Mouse (Mus musculus): ENCODE data around the gene Rbm39. TPM values are rescaled to one million over a fixed set of nuclear protein-coding genes. Genes with fewer than 3 reads are reported as not detected.
A peak's percentile ranks its signal among the peaks of the same experiment; 100 is the strongest.
"Not testable (repeated sequence)": the region's sequence is repeated elsewhere in the genome, so short reads cannot be mapped to it uniquely, and the experiment has no call there.

Gene Rbm39
- polyA plus RNA-seq, 1 experiment from 2014 or later: 349 TPM

- H3K9me3 ChIP-seq (ENCODE audit: control insufficient read depth, low read length): no peaks in the 10 kb centered on the region
Measured at GRCm38 (mm10) chr2:156190004-156190896, 10.2 kb upstream of the Rbm39 start.

DNA sequence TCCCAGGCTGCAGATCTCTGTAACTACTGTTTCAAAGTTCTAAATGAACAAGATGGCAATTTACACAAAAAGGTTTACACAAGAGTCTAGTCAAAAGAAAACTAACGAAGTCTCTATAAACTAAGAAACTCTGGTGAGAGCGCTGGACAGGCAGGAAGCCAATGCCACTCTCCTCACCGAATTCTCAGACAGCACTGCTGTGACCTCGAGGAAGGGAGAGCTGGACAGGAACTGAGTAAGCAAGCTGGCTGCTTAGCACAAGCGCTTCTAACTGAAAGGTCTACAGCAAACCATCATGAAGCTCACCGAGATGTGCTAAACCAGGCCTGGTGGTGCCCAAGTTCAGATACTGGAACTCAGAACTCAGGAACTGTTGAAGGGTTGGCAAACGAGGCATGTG lies 9.2 kb upstream of the Rbm39 start:
- H3K27ac ChIP-seq (replicated peaks); H3K4me1 ChIP-seq (replicated peaks; ENCODE audit: control insufficient read depth, insufficient read depth); H3K36me3 ChIP-seq (ENCODE audit: control insufficient read depth, insufficient read depth, low read length); H3K4me2 ChIP-seq (replicated peaks; ENCODE audit: low read depth); ATAC-seq (ENCODE audit: low FRiP score, low TSS enrichment); H3K9me3 ChIP-seq (ENCODE audit: control insufficient read depth, low read length); H3K4me3 ChIP-seq (ENCODE audit: low read depth, low read length); H3K27me3 ChIP-seq (ENCODE audit: control insufficient read depth, insufficient read depth, low read length); H3K9ac ChIP-seq (ENCODE audit: low read length); DNase-seq (ENCODE audit: low spot score): not testable (repeated sequence)
- 56% methylated on average over 7 of the region's 7 CpGs for WGBS

More at GRCm38 (mm10) chr2:156190004-156190896, 10.2 kb upstream of the Rbm39 start:
- ATAC-seq (ENCODE audit: low FRiP score, low TSS enrichment): no peak
- TF ChIP-seq CTCF (IDR thresholded peaks at IDR 0.05; ENCODE audit: low read depth) (no peak), EP300 (optimal IDR thresholded peaks at IDR 0.05) (no peak)
- WGBS: 79% methylated on average over 14 of the region's 14 CpGs
- no peaks in the 10 kb centered on the region for H3K36me3 ChIP-seq (ENCODE audit: control insufficient read depth, insufficient read depth, low read length)
- H3K4me3 ChIP-seq (ENCODE audit: low read depth, low read length): no peak overlapping the region
- no peak overlapping the region for H3K4me2 ChIP-seq (replicated peaks; ENCODE audit: low read depth)
- no peaks in the 10 kb centered on the region for H3K27me3 ChIP-seq (ENCODE audit: control insufficient read depth, insufficient read depth, low read length)
- H3K9ac ChIP-seq (ENCODE audit: low read length): no peak overlapping the region
- no peak overlapping the region for H3K27ac ChIP-seq (replicated peaks)
- DNase-seq (ENCODE audit: low spot score): no peak
- no peaks in the 10 kb centered on the region for H3K4me1 ChIP-seq (replicated peaks; ENCODE audit: control insufficient read depth, insufficient read depth)

GRCm38 (mm10) chr2:156181592-156181991 lies 1.6 kb upstream of the Rbm39 start:
- WGBS: 82% methylated on average over 2 of the region's 2 CpGs
- DNase-seq (ENCODE audit: low spot score): no peak
- H3K9ac ChIP-seq (ENCODE audit: low read length): no peak overlapping the region
- H3K27ac ChIP-seq (replicated peaks): no peak overlapping the region
- no peak overlapping the region for H3K4me2 ChIP-seq (replicated peaks; ENCODE audit: low read depth)
- H3K36me3 ChIP-seq (ENCODE audit: control insufficient read depth, insufficient read depth, low read length): peaks cover 5% of the 10 kb centered on the region
- H3K4me1 ChIP-seq (replicated peaks; ENCODE audit: control insufficient read depth, insufficient read depth): peaks cover 5% of the 10 kb centered on the region
- ATAC-seq (ENCODE audit: low FRiP score, low TSS enrichment): no peak
- TF ChIP-seq CTCF (IDR thresholded peaks at IDR 0.05; ENCODE audit: low read depth) (no peak), EP300 (optimal IDR thresholded peaks at IDR 0.05) (no peak)
- no peak overlapping the region for H3K4me3 ChIP-seq (ENCODE audit: low read depth, low read length)
- no peaks in the 10 kb centered on the region for H3K27me3 ChIP-seq (ENCODE audit: control insufficient read depth, insufficient read depth, low read length)
- H3K9me3 ChIP-seq (ENCODE audit: control insufficient read depth, low read length): no peaks in the 10 kb centered on the region

- Histone ChIP-seq H3K9me3 (ENCODE audit: control insufficient read depth, low read length) (no peaks in the 10 kb centered on the region), H3K36me3 (ENCODE audit: control insufficient read depth, insufficient read depth, low read length) (peaks cover 5% of the 10 kb centered on the region), H3K9ac (ENCODE audit: low read length) (peak overlapping the region; percentile 85), H3K4me2 (replicated peaks; ENCODE audit: low read depth) (peak overlapping the region; percentile 69), H3K4me3 (ENCODE audit: low read depth, low read length) (peak overlapping the region; percentile 100), H3K27ac (replicated peaks) (peak overlapping the region; percentile 95), H3K4me1 (replicated peaks; ENCODE audit: control insufficient read depth, insufficient read depth) (peaks cover 5% of the 10 kb centered on the region), H3K27me3 (ENCODE audit: control insufficient read depth, insufficient read depth, low read length) (no peaks in the 10 kb centered on the region)
- 11% methylated on average over 8 of the region's 8 CpGs for WGBS
- DNase-seq (ENCODE audit: low spot score): no peak
- no peak for TF ChIP-seq CTCF (IDR thresholded peaks at IDR 0.05; ENCODE audit: low read depth)
- TF ChIP-seq EP300 (optimal IDR thresholded peaks at IDR 0.05): no peak
- ATAC-seq (ENCODE audit: low FRiP score, low TSS enrichment): no peak
Measured at GRCm38 (mm10) chr2:156180824-156181590, 969 bp upstream of the Rbm39 start.

- TF ChIP-seq EP300 (optimal IDR thresholded peaks at IDR 0.05): no peak
- peak; percentile 25; the same call in 1 of the 2 replicates for ATAC-seq (ENCODE audit: low FRiP score, low TSS enrichment)
- Histone ChIP-seq H3K4me2 (replicated peaks; ENCODE audit: low read depth) (peak overlapping the region; percentile 53; the same call in 1 of the 2 replicates), H3K4me1 (replicated peaks; ENCODE audit: control insufficient read depth, insufficient read depth) (peaks cover 5% of the 10 kb centered on the region), H3K9me3 (ENCODE audit: control insufficient read depth, low read length) (no peaks in the 10 kb centered on the region), H3K36me3 (ENCODE audit: control insufficient read depth, insufficient read depth, low read length) (peaks cover 5% of the 10 kb centered on the region), H3K4me3 (ENCODE audit: low read depth, low read length) (peak overlapping the region; percentile 100), H3K27ac (replicated peaks) (peak overlapping the region; percentile 99), H3K27me3 (ENCODE audit: control insufficient read depth, insufficient read depth, low read length) (no peaks in the 10 kb centered on the region), H3K9ac (ENCODE audit: low read length) (peak overlapping the region; percentile 100)
- WGBS: under 1% methylated on average over 38 of the region's 41 CpGs
- no peak for DNase-seq (ENCODE audit: low spot score)
Measured at GRCm38 (mm10) chr2:156179796-156180093, 293 bp downstream of the Rbm39 start.

Measured in stomach, postnatal 0 days (tissue).